Mouse (Mus musculus) right cerebral cortex, adult 2 months (tissue): Measurements from ENCODE around the gene Ctsw.
"Not testable (repeated sequence)": the region's sequence is repeated elsewhere in the genome, so short reads cannot be mapped to it uniquely, and the experiment has no call there.

Experiments
- DNase-seq, 2 experiments: peaks; one replicate each; pipeline ENCODE4 v3.0.0; 2021 to 2022; ENCODE audit warnings: low spot score in 2 of 2

The Ctsw gene

DNA sequence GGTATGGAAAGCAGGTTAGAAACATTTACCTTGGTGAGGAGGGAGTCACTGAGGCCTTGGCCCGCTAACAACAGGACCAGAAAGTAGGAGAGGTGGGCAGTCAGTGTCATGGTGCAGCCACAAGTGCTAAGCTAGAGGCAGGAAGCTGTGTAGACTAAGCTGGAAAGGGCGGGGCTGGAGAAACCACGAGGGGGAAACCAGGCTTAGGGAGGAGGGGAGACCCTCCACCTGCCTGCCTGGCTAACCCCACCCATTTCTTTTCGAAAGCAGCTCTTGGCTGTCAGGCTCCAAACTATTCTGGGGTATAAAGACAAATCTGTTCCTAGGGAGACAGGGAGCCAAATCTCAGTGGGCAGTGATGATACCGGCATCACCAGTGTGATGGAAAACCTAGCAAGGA lies at the start of gene Ctsw:
Gene Ctsw, minus strand, starts transcription at position 134 of the 400 bp plus-strand sequence.
- DNase-seq: no peak

DNA sequence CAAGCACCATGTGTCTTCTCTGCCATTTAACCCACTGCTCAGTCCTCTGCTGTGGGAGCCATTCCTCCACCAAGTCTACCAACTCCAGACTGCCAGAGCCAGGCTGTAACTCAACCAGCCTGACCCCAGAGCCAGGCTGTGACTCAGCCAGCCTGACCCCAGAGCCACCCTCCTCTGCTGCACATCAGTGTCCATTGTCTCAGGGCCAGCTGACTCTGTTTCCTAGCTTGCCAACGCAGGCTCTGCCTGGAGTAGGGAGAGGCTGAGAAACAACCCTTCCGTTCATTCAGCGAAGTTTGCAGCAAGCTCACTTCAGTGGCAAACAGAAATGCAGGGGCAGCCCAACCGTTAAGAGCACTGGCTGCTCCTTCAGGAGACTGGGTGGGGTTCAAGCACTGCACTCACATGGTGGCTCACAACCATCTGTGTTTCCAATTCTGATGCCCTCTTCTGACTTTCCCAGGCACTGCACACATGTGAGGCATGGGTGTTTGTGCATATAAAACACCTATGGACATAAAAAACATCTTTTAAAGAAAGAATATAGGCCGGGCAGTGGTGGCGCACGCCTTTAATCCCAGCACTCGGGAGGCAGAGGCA lies 48.7 kb upstream of the Ctsw start:
- no peak for DNase-seq

DNA sequence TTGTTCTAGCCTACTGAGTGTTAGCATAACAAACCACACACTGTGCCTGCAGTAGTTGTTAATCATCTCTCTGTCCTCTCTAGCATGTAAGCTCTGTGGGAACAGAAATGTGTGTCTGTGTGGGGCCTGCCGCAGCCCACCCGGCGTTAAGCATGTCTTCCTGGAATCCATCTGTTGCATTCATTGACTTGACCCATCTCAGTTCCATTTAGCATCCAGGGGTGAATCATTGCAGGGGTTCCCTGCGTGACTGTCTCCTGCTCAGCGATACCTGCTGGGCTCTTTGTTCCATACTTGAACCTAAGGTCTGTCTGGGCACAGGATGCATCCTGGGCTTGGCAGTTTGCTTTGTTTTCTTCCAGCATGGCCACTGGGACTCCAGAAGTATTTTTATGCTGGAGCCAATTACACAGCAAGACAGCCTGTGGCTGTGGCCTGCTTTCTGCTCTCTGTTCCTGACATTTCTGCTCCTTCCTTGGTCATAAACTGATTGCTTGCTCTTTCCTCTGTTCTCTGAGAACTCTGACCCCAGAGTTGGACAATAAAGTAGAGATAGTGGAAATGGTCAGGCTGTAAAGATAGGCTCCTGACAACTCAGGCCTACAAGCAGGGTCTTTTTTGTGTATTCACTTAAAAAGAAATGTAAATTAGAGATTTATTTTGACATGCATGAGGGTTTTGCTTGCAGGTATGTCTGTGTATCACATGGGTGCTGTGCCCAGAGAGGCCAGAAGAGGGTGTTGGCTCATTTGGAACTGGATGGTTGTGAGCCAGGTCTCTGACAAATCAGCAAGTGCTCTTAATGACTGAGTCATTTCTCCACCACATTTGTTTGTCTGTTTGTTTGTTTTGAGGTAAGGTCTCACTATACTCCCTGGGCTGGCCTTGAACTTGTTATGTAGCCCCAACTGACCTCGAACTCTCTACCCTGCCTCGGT lies 47.8 kb upstream of the Ctsw start:
- no peak for DNase-seq

DNA sequence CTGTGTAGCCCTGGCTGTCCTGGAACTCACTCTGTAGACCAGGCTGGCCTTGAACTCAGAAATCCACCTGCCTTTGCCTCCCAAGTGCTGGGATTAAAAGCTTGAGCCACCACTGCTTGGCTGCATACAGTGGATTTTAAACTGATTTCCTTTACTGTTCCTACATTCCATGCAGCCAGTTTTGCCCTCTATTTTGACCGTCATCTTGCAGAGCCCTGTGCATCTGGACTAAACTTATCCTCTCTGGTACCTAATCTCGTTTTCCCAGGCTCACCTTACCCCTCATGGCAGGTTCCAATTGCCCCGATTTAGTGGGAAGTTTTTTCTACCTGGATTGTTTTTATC lies 44.7 kb upstream of the Ctsw start:
- DNase-seq: no peak

DNA sequence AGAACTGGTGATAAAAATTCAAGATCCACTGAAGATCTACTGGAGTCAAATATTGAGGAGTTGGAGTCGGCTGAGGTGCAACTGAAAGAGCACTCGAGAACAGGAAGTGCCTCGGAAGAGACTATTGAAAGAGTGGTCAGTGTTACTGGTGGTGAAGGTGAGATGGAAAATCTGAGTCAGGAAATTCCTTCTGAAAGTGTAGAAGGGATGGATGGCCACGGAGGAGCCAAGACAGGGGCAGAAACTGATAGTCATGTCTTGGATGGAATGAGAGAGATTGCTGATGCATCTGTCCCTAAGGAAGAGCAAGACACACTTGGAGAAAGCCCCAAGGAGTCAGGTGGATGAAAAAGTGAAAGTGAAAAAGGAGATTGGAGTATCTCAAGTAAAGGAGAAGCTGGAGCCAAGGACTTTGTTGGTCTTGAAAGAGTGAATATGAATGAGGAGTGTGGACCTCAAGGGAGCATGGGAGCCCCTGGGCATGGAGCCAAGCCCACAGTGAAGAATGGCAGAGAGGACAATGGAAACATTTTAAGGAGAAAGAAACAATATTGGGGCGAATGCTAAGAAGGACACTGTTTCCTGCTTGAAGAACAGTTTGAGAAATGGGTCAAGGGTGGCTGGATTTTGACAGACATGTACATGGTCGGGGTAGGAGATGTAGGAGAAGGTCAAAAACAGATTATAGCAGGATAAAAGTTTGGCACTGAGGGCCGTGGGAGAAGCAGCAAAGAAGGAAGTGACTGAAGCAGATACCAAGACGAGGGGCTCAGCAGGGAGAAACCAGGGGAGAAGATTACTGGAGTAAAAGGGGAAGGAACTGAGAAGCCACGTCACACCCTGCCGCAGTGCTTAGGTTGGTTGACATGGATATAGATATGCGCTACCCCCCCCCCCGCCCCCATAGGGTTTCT lies 44.0 kb upstream of the Ctsw start:
- DNase-seq: no peak

DNA sequence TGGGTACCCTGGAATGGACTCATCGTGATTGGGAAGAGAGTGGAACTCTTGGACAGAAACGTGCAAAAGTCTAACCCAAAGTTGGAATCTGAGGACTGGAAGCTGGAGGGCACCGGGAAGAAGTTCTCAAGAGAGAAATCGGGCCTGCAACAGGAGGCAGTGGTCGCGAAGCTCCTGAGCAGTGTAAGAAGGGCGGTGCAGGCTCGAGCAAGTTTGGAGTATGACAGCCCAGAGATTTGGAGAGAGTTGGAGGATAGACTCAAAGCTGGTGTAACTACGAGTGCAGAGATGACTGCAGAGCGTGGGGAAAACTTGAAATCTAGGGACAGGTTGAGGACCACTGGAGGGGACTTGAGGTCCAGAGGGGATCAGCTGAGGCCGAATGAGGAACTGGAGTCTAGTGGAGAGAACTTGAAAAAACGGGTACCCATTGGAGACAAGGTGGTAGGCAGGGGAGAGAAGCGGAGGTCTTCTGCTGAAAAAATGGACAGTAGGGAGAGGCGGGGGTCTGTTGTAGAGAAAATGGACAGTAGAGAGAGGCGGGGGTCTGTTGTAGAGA lies 42.8 kb upstream of the Ctsw start:
- DNase-seq: no peak

DNA sequence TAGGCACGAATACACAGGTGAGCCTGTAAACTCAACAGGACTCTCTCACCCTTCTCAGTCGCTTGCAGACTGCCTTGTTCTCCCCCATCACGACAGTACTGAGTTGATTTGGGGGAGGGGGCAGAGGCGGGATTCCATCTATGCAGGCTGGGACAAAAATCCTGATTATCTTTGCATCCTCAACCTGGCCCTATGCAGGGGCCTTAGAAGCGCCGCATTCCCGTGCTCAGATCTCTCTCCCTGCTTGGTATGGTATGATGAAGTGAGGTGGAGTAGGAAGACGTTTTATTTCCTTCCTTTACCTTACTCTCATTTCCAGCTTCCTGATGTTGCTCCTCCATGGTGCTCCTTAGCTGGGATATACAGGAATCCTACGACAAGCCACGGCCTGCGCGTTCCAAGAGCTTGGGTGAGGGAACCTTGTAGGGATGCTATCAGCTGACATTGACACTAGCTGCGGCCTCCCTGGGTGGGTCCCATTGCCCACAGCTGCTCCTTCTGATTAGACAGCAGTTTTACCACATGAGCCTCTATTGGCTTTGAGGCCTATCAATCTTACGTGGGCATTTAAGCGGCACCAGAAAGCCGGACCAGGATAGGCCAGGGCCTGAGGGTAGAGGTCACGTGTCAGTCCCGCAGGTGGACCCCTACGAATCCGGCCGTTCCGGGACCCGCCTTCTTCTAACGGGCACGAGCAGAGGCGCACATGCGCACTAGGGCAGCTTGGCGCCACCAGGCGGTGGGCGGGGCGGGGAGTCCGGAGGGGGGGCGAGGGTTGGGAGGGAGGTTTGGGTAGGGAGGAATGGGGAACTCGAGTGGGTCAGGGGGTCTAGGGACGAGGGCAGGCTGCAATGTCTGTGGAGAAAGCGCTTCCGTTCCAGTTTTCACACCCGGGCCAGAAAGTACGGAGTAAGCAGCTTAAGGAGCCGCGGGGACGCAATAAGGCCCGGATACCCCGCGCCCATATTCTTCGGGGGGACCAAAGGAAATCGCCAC lies 42.0 kb upstream of the Ctsw start, which contains the start of gene Snx32:
Gene Snx32, minus strand, starts transcription at position 508 of the 996 bp plus-strand sequence.
- DNase-seq: peak; percentile 99

DNA sequence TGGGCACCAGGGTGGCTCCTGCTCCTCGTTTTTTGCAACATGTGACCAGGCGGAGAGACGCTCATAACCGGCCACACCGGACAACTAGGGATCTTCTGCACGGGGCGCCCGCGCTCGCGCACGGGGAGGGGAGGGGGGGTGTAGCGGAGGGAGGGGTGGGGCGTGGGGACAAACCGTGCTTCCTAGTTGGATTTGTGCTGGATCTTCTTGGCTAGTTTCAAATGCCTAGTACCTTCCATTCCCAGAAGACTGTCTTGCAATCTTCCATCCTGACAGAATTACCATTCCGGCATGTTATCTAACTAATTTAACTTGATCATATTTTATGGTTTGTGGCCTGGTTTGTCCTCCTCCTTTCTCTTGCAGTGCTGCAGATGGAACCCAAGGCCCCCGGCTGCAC lies 35.4 kb upstream of the Ctsw start, which contains the start of gene 1700020D05Rik:
Gene 1700020D05Rik, minus strand, starts transcription at position 101 of the 400 bp plus-strand sequence.
- DNase-seq: no peak

DNA sequence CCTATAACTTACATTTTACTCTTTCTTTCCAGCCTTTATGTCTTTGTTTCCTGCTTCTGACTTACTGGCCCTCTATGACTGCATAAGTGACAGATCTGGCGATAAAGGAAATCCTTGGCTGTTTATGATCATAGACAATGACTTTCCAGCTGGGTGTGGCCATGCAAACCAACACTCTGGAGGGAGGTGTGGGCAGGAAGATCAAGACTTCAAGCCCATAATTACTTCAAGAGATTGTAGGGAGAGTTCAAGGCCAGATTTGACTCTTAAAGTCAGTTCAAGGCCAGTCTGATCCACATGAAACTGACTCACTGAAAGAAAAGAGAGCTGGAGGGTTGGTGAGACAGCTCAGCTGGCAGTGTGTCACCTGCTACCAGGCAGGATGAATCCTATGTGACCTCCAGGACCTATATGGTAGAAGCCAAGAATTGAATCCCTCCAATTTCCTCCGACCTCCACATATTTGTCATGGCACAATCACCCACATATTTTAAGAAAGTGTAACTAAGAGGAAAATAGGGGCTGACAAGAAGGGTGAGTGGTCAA lies 32.1 kb upstream of the Ctsw start:
- no peak for DNase-seq

DNA sequence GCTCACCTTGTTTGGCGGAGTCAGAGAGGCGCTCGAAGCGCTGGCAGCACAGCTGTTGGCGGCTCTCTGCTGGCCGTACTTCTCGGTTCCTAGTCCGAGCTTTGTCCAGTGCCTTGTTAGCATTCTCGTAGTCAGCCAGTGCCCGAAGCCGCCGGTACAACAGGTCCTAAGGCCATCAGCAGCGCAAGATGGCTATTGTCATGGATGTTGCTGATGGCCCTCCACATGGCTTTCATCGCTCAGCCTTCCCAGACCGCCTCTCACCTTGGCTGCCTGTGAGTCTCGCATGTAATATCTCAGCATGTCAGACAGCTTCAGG lies 27.7 kb upstream of the Ctsw start:
- DNase-seq: no peak

DNA sequence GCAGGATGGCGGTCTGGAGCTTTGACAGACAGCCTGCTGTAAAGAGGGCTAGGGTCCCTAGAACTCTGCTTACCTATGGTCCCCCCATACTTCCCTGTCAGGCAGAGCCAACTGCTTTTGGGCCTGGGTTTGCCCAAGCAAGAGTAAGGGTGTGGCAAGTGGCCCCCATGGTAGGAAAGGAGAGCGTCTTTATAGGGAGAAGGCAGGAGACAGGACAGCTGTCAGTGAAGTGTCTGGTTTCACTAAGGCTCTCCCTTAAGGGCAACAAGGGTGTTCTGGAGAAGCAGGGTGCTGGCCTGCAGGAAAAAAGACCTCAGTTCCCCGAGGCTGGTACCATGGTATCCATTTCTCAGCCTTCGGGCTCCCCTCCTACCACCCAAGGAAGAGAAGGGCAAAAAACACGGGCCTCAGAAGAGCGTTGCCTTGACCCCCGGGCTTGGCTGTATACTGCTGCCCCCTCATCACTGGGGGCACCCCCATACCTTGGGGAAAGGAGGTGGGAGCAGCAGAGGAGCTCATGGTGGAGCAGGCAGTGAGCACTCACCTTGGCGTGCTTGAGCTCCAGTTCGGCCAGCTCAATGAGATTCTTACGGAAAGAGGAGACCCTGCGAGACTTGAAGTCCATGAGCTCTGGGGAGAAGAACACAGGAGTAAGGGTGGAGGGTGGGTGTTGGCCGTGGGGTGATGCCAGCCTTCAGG lies 27.2 kb upstream of the Ctsw start:
- no peak for DNase-seq

DNA sequence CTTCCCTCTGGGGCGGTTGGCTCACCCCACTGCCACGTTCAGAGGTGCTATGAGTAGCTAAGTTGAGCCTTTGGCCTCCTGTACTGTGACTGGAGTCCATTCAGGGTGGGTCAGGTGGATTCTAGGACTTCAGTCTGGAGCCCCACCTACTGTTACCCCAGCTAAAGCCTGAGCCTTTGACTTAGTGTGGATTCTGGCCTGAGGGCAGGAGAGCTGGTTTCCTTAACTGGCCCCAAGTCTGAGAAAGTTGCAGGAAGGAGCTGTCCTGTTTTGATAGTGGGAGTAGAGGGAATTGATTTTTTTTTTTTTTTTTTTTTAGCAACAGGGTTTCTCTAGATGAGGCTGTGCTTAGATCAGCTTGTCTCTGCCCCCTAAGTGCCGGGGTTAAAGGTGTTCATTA lies 26.0 kb upstream of the Ctsw start:
- no peak for DNase-seq

DNA sequence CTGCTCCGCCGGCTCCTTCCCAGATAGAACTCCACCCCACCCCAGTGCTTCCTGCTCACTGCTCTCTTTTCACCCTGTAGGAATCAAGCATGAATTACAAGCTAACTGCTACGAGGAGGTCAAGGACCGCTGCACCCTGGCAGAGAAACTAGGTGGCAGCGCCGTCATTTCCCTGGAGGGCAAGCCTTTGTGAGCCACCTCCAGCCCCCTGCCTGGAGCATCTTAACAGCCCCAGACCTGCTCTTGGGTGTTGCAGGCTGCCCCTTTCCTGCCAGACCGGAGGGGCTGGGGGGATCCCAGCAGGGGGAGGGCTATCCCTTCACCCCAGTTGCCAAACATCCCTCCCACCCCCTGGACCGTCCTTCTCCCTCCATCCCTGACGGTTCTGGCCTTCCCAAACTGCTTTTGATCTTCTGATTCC lies 25.0 kb upstream of the Ctsw start:
- not testable (repeated sequence) for DNase-seq

DNA sequence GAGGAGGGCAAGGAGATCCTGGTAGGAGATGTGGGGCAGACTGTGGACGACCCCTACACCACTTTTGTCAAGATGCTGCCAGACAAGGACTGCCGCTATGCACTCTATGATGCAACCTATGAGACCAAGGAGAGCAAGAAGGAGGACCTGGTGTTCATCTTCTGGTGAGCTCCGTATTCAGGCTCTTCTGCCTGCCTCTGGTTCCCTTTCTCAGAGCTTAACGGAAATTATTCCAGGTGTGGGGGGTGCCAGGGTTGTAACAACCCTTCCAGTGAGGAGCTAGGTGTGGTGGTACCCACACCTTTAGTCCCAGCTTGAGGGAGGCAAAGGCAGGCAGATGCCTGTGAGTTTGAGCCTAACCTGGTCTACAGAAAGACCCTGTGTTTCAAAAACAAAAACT lies 24.3 kb upstream of the Ctsw start:
- DNase-seq: no peak

DNA sequence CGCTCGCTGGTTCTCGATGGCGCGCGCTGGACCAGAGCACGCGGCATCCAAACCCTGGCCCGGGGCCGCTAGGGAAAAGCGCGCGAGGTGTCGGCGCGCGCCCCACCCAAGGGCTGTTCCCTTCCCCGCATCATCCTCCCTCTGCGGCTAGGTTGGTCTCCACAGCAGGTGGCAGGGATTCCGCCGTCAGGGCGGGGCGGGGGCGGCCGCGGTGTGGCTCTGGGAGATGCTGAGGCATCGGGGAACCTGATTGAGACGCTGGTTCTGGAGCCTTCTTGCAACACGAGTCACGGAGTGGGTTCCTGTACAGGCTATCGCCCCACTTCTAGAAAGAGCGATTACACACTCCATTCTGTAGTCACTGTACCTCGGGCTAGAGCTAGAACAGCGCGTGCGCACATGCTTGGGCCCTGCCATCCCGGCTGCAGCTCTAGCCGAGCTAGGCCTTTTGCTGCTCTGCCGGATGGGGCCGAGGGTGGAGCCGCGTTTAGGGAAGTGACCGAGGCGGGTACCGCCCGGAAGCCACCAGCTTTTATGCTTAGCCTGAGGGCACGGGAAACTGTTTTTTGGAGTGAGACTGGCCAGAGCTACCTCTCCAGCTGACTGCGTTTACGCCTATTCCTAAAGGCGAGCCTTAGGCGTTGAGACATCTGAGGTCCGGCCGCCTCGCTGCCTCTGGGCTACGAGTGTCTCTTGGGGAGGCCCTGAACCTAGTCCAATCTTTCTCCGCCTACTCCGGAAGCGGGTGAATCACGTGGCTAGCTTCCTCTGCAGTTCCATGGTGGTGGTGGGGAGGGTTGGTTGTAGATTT lies 22.8 kb upstream of the Ctsw start:
- DNase-seq: peak; percentile 77 to 82

DNA sequence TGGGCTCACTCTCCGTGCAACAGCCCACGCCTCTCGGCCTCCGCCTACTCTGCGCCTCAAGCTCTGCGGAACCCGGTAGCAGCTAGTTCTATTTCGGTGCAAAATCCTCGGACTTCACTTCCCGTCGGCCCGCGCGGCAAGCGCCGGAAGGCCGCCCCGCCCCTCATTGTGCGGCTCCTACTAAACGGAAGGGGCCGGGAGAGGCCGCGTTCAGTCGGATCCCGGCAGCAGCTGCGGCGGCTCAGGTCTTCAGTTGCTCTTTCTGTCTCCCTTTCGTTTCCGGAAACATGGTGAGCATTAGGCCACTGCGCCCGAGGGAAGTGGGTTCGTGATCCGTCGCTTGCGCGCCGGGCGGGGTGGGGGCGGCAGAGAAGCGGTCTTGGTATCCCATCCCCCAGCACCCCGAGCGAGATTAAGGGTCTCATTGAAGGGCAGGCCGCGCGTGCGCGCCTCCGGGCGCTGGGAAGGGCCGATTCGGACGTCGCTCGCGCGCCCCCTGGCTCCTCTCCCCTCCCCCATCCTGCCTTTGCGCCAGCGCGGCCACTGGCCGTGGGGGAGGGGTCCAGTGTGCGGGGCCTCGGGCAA lies 22.1 kb upstream of the Ctsw start, which contains the start of gene Cfl1:
Gene Cfl1, plus strand, starts transcription at position 143 of the 585 bp plus-strand sequence.
- peak; percentile 94 to 96 for DNase-seq

DNA sequence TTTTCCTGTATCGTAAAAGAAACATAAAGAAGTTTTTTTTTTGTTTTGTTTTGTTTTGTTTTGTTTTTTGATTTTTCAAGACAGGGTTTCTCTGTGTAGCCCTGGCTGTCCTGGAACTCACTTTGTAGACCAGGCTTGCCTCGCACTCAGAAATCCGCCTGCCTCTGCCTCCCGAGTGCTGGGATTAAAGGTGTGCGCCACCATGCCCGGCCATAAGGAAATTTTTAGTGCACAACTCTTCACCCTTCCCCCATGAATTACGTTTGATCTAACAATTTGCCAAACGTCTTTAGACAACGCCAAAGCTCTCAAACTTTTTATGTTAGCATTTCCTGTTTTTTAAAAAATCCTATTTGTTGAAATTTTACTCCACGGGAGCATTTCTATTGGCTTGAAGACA lies 21.4 kb upstream of the Ctsw start:
- DNase-seq: not testable (repeated sequence)

DNA sequence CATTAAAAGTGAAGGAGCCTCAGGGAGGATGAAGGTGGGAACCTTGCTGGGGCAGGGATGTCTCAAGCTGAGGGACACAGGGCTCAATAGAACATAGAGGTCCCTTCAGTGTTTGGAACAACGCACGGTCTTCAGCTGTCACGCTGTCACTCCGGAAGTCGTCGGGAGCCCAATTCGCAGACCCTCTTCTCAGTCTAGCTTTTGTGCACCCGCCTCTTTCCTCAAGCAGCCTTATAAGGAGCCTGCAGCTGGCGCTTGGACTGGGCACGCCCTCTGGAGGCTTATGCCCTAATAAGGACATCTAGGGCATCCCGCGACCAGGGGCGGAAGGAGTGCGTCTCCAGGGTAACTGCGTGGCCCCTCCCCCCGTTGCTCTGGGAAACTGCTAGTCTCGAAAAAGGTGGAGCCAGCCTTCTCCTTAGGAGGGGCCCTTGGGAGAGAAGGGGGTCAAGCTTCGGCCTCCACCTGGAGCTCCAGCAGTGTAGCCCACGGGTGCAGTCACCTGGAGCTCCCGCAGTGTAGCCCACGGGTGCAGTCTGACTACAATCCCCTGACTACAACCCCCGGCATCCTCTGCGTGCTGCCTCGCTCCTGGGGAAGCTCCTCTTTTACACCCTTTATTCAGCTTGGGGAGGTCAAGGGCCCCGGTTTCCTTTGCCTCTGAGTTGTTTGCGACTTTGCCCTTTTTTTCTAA lies 20.7 kb upstream of the Ctsw start:
- DNase-seq: peak; percentile 98 to 99
